In the genomic region with DNA sequence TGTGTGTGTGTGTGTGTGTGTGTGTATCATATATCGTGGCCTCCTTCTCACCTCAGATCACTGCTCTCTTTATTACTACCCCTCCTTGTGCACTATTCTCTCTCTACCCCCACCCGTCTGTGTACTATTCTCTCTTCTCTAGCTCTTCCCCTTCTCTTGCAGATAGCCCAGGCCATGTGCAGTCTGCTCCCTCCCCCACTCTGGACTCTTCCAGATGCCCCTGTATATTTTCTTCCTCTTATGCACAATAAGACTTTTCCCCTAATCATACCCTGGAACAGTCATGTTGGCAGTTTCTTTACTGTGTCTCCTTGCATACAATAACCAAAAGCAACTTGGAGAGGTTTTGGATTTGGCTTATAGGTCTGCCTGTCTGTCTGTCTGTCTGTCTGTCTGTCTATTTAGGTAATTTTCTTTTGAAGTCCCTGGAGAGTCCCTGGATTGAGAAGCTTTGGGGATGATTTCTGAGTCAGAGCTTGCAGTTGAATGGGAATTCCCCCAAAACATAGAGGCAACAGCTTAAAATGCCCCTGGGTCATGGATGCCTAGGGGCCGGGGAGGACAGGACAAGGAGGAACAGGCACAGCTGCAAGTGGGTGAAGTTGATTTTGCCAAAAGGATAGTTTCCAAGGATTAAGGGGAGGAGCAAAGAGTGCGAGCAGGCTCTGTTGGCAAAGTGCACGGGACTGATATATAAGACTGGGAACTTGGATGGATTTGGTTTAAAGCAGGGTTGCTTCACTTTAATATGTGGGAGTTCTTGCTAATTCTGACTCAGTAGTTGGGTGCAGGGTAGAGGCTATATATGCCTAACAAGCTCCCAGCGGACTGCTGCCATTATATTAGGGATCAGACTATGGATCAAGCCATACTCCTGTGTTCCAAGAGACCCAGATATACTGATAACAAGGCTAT, we compare ENCODE assay signal across 26 mouse cellular contexts. TPM values are rescaled to one million over a fixed set of nuclear protein-coding genes. Genes with fewer than 3 reads are reported as not detected.
DNase-seq lines count a peak whose midpoint lies in the region; ATAC-seq and TF ChIP-seq lines count a peak whose summit lies in the region.
"Had no signal": no experiment of that assay in that cellular context is flagged by ENCODE, and none has a peak within 500 bp of the region (broad histone marks: within the 10 kb centered on the region; RNA-seq: fewer than 3 reads in every experiment).

No protein-coding gene starts in this region.

- H3ac ChIP-seq in myocyte (ENCODE audit: control insufficient read depth, insufficient read length) = no peak overlapping the region

- DNase-seq in embryonic facial prominence, embryonic 10.5 days (ENCODE audit: low spot score) = no peak
- no peak for DNase-seq in lung, adult 18-20 months
- DNase-seq in left cerebral cortex, postnatal 4 days = no peak
- no peak for DNase-seq in testis, postnatal 14 days (ENCODE audit: low spot score)
- DNase-seq: adrenal gland, postnatal 25 days; cerebellum, adult 18-20 months; cerebellum, postnatal 10 days; gastrocnemius, postnatal 14 days; heart, postnatal 14 days; kidney, adult 9 months; kidney, postnatal 25 days; liver, postnatal 0 days; lung, postnatal 14 days; right cerebral cortex, postnatal 4 days had no signal

- H3K4me2 ChIP-seq in embryonic facial prominence, embryonic 15.5 days (replicated peaks) = no peak overlapping the region
- H3K4me2 ChIP-seq in lung, embryonic 15.5 days = no peak overlapping the region
- H3K4me2 ChIP-seq in myocyte (ENCODE audit: low read depth) = no peak overlapping the region
- H3K4me2 ChIP-seq: forebrain, embryonic 13.5 days; hindbrain, embryonic 15.5 days; liver, embryonic 12.5 days; midbrain, embryonic 12.5 days; neural tube, embryonic 13.5 days had no signal

- intact Hi-C loops in left cerebral cortex, postnatal 4 days (cut with DNase I) = no loop called here

- WGBS in embryonic facial prominence, embryonic 15.5 days = 64% methylated on average over 6 of the region's 6 CpGs
- 79% methylated on average over 6 of the region's 6 CpGs for WGBS in embryonic facial prominence, embryonic 10.5 days
- 67% methylated on average over 6 of the region's 6 CpGs for WGBS in lung, embryonic 15.5 days

- no peak for TF ChIP-seq POLR2A in bone marrow macrophage, adult 2 months (IDR thresholded peaks at IDR 0.05; ENCODE audit: borderline replicate concordance, low read depth, low read length)
- no peak for TF ChIP-seq POLR2A in myocyte (IDR thresholded peaks at IDR 0.05; ENCODE audit: insufficient read length, low read depth)

- 0 out of 2 replicates have a peak overlapping the region, but pooled peaks have one; percentile 11 for H3K27ac ChIP-seq in embryonic facial prominence, embryonic 15.5 days (replicated peaks)
- H3K27ac ChIP-seq in embryonic facial prominence, embryonic 10.5 days (replicated peaks) = no peak overlapping the region
- peak overlapping the region; percentile 63 for H3K27ac ChIP-seq in lung, embryonic 15.5 days
- H3K27ac ChIP-seq in bone marrow macrophage, adult 2 months (ENCODE audit: insufficient read depth, low read depth, low read length) = peak overlapping the region; percentile 79
- H3K27ac ChIP-seq: forebrain, embryonic 13.5 days; hindbrain, embryonic 10.5 days; hindbrain, embryonic 15.5 days; left cerebral cortex, adult 2 months; liver, embryonic 12.5 days; midbrain, embryonic 12.5 days; neural tube, embryonic 13.5 days had no signal

- H3K36me3 ChIP-seq in embryonic facial prominence, embryonic 15.5 days = no peaks in the 10 kb centered on the region
- H3K36me3 ChIP-seq in embryonic facial prominence, embryonic 10.5 days (replicated peaks) = no peaks in the 10 kb centered on the region
- H3K36me3 ChIP-seq in lung, embryonic 15.5 days = no peaks in the 10 kb centered on the region
- H3K36me3 ChIP-seq in myocyte (ENCODE audit: control insufficient read depth, insufficient read depth) = no peaks in the 10 kb centered on the region
- H3K36me3 ChIP-seq: hindbrain, embryonic 10.5 days; hindbrain, embryonic 15.5 days; liver, embryonic 12.5 days; midbrain, embryonic 12.5 days; neural tube, embryonic 13.5 days had no signal

- ATAC-seq in embryonic facial prominence, embryonic 15.5 days (ENCODE audit: insufficient number of reproducible peaks, low FRiP score, low TSS enrichment, low read depth) = no peak
- no peak for ATAC-seq in lung, embryonic 15.5 days (ENCODE audit: borderline replicate concordance, extremely low read depth, low FRiP score, low TSS enrichment)
- ATAC-seq: forebrain, embryonic 13.5 days; liver, embryonic 12.5 days; liver, postnatal 0 days had no signal

- no peak overlapping the region for H3K9ac ChIP-seq in embryonic facial prominence, embryonic 15.5 days
- no peak overlapping the region for H3K9ac ChIP-seq in lung, embryonic 15.5 days
- H3K9ac ChIP-seq: forebrain, embryonic 13.5 days; hindbrain, embryonic 15.5 days; liver, embryonic 12.5 days; liver, postnatal 0 days; midbrain, embryonic 12.5 days; neural tube, embryonic 13.5 days had no signal

- H3K9me3 ChIP-seq in embryonic facial prominence, embryonic 15.5 days (replicated peaks) = no peaks in the 10 kb centered on the region
- H3K9me3 ChIP-seq in embryonic facial prominence, embryonic 10.5 days = no peaks in the 10 kb centered on the region
- no peaks in the 10 kb centered on the region for H3K9me3 ChIP-seq in lung, embryonic 15.5 days
- H3K9me3 ChIP-seq: forebrain, embryonic 13.5 days; hindbrain, embryonic 10.5 days; hindbrain, embryonic 15.5 days; liver, embryonic 12.5 days; megakaryocyte, embryonic 14.5 days; midbrain, embryonic 12.5 days; neural tube, embryonic 13.5 days had no signal

- H3K79me2 ChIP-seq in myocyte (ENCODE audit: control insufficient read depth, insufficient read depth) = no peaks in the 10 kb centered on the region

- H3K4me3 ChIP-seq in embryonic facial prominence, embryonic 15.5 days (replicated peaks) = no peak overlapping the region
- no peak overlapping the region for H3K4me3 ChIP-seq in embryonic facial prominence, embryonic 10.5 days
- no peak overlapping the region for H3K4me3 ChIP-seq in lung, embryonic 15.5 days
- no peak overlapping the region for H3K4me3 ChIP-seq in bone marrow macrophage, adult 2 months (ENCODE audit: insufficient read depth, low read length)
- no peak overlapping the region for H3K4me3 ChIP-seq in myocyte
- H3K4me3 ChIP-seq: forebrain, embryonic 13.5 days; hindbrain, embryonic 10.5 days; hindbrain, embryonic 15.5 days; left cerebral cortex, adult 2 months; liver, embryonic 12.5 days; megakaryocyte, embryonic 14.5 days; midbrain, embryonic 12.5 days; neural tube, embryonic 13.5 days had no signal

- H3K4me1 ChIP-seq in embryonic facial prominence, embryonic 15.5 days = no peaks in the 10 kb centered on the region
- 0 out of 2 replicates have a peak, but pooled peaks cover 4% of the 10 kb centered on the region for H3K4me1 ChIP-seq in embryonic facial prominence, embryonic 10.5 days
- H3K4me1 ChIP-seq in lung, embryonic 15.5 days = 0 out of 2 replicates have a peak, but pooled peaks cover 5% of the 10 kb centered on the region
- H3K4me1 ChIP-seq in bone marrow macrophage, adult 2 months (ENCODE audit: control insufficient read depth, insufficient read depth, low read length) = peaks cover 46% of the 10 kb centered on the region
- H3K4me1 ChIP-seq: forebrain, embryonic 13.5 days; hindbrain, embryonic 15.5 days; neural tube, embryonic 13.5 days had no signal

- TF ChIP-seq CTCF in bone marrow macrophage, adult 2 months (IDR thresholded peaks at IDR 0.05; ENCODE audit: low read depth, low read length) = no peak

- H3K27me3 ChIP-seq in embryonic facial prominence, embryonic 15.5 days = no peaks in the 10 kb centered on the region
- H3K27me3 ChIP-seq in embryonic facial prominence, embryonic 10.5 days (replicated peaks; ENCODE audit: low read depth, poor library complexity, severe bottlenecking) = no peaks in the 10 kb centered on the region
- no peaks in the 10 kb centered on the region for H3K27me3 ChIP-seq in lung, embryonic 15.5 days
- no peaks in the 10 kb centered on the region for H3K27me3 ChIP-seq in myocyte (ENCODE audit: control insufficient read depth, insufficient read depth, insufficient read length)
- H3K27me3 ChIP-seq: forebrain, embryonic 13.5 days; hindbrain, embryonic 15.5 days; neural tube, embryonic 13.5 days had no signal

TF ChIP-seq in myocyte, 11 proteins besides CTCF, POLR2A, EP300 and RAD21:
- no peak for TF ChIP-seq MYOG (IDR thresholded peaks at IDR 0.05; ENCODE audit: control insufficient read depth in 1 of 3, insufficient read depth in 1 of 3, insufficient read length in 2 of 3, low read depth in 2 of 3)
- TF ChIP-seq MYOD1 (IDR thresholded peaks at IDR 0.05; ENCODE audit: control insufficient read depth in 1 of 3, insufficient read length in 2 of 3, low read depth in 2 of 3) = peak in 2 of 3 experiments; percentile 8 to 46

RNA-seq across cellular contexts. Expression of gene Blnk, which starts 29.1 kb away (rescaled TPM):
- 4.6 and 5.2 TPM in 2 replicates for polyA plus RNA-seq in embryonic facial prominence, embryonic 15.5 days (2015; fragmentation: Nextera tagmentation; extraction: Ambion mirVana)
- polyA plus RNA-seq in embryonic facial prominence, embryonic 10.5 days (2016; fragmentation: Nextera tagmentation; extraction: Ambion mirVana) = 0.09 and 0.59 TPM in 2 replicates
- 0.54 and 0.79 TPM in 2 replicates for polyA plus RNA-seq in lung, embryonic 15.5 days (2015; fragmentation: Nextera tagmentation; extraction: Ambion mirVana)
- 95.2 and 101 TPM in 2 replicates for polyA plus RNA-seq in bone marrow macrophage, adult 2 months (2012; ENCODE audit: insufficient read depth, insufficient read length, missing spikeins)
- polyA plus RNA-seq in myocyte (2012; fragmentation: generic; extraction: Trizol) = 3.3 TPM
- total RNA-seq in left cerebral cortex, postnatal 4 days (2021) = under 1 TPM; 0.74 to 0.79 TPM

Comparison
In these comparisons a context has a peak if more than half of its experiments do, and no peak if none do; other contexts are left out.
1. RNA of gene Blnk, which starts 29.1 kb away (polyA plus RNA-seq): 95.2 to 101 TPM in bone marrow macrophage, adult 2 months; 4.6 to 5.2 TPM in embryonic facial prominence, embryonic 15.5 days, 3.3 TPM in myocyte (single experiment), 0.54 to 0.79 TPM in lung, embryonic 15.5 days and 0.09 to 0.59 TPM in embryonic facial prominence, embryonic 10.5 days; every median in the first group is over 10 times any median in the second.